9 mouse cellular contexts compared by ENCODE assay signal in genomic region chr17:27047762-27048444, GRCm38 (mm10). TPM values are rescaled to one million over a fixed set of nuclear protein-coding genes. Genes with fewer than 3 reads are reported as not detected.
DNase-seq lines count a peak whose midpoint lies in the region; ATAC-seq and TF ChIP-seq lines count a peak whose summit lies in the region.
"Had no signal": no experiment of that assay in that cellular context is flagged by ENCODE, and none has a peak within 500 bp of the region (broad histone marks: within the 10 kb centered on the region; RNA-seq: fewer than 3 reads in every experiment).

No protein-coding gene starts in this region.

- TF ChIP-seq POLR2A in MEL (IDR thresholded peaks at IDR 0.05; ENCODE audit: control insufficient read depth in 1 of 2, insufficient read depth in 1 of 2, low read depth in 1 of 2, low read length in 2 of 2, poor library complexity in 1 of 2) = no peak

- no peak for DNase-seq in kidney, postnatal 0 days (ENCODE audit: low spot score)
- DNase-seq in kidney, postnatal 14 days = no peak
- DNase-seq in MEL (ENCODE audit: low read depth, low spot score) = peak; percentile 48
- DNase-seq in large intestine, adult 2 months (ENCODE audit: low read depth, low spot score) = peak; percentile 83
- no peak for DNase-seq in right cerebral cortex, postnatal 36 days (ENCODE audit: low spot score in 2 of 2)
- DNase-seq in adrenal gland, postnatal 4 days (ENCODE audit: low spot score in 2 of 2) = no peak

- H3K4me2 ChIP-seq in kidney, postnatal 0 days (ENCODE audit: low read length) = no peak overlapping the region
- H3K4me2 ChIP-seq: neural tube, embryonic 12.5 days had no signal

- no peaks in the 10 kb centered on the region for H3K79me2 ChIP-seq in C2C12 (ENCODE audit: control insufficient read depth, insufficient read depth)
- peaks cover 1% of the 10 kb centered on the region; the same call in 1 of the 2 replicates for H3K79me2 ChIP-seq in MEL (ENCODE audit: control insufficient read depth, insufficient read depth, low read length, poor library complexity)

- H3K27me3 ChIP-seq in kidney, postnatal 0 days (ENCODE audit: insufficient read depth, low read length) = no peaks in the 10 kb centered on the region
- no peaks in the 10 kb centered on the region for H3K27me3 ChIP-seq in C2C12 (ENCODE audit: control insufficient read depth, insufficient read depth, insufficient read length)
- no peaks in the 10 kb centered on the region for H3K27me3 ChIP-seq in MEL (ENCODE audit: control insufficient read depth in 1 of 2, insufficient read depth in 2 of 2, low read length in 2 of 2)
- H3K27me3 ChIP-seq: neural tube, embryonic 12.5 days had no signal

- H3K4me1 ChIP-seq in kidney, postnatal 0 days (replicated peaks; ENCODE audit: insufficient read depth, low read length) = peaks cover 5% of the 10 kb centered on the region
- peaks cover 0 to 11% of the 10 kb centered on the region in 2 experiments; a peak in 2 of 4 replicates for H3K4me1 ChIP-seq in MEL (ENCODE audit: control insufficient read depth in 1 of 2, insufficient read depth in 2 of 2, low read length in 2 of 2)

- no peak for TF ChIP-seq EP300 in MEL (IDR thresholded peaks at IDR 0.05; ENCODE audit: low read depth in 1 of 2, low read length in 2 of 2)

- ATAC-seq in kidney, postnatal 0 days (replicated peaks; ENCODE audit: low FRiP score, low read depth) = no peak
- no peak for ATAC-seq in erythroid progenitor cell, adult 5-6 weeks (replicated peaks; ENCODE audit: low FRiP score, poor library complexity, severe bottlenecking)

- WGBS in kidney, postnatal 0 days = 77% methylated on average over 14 of the region's 14 CpGs
- 35% methylated on average over 14 of the region's 14 CpGs for WGBS in large intestine, adult 2 months

- TF ChIP-seq RAD21 in MEL (IDR thresholded peaks at IDR 0.05; ENCODE audit: low read depth, low read length) = peak; percentile 34

- H3K9me3 ChIP-seq in kidney, postnatal 0 days (replicated peaks; ENCODE audit: low read length) = no peaks in the 10 kb centered on the region
- no peaks in the 10 kb centered on the region for H3K9me3 ChIP-seq in MEL (replicated peaks; ENCODE audit: insufficient read depth, low read length)
- H3K9me3 ChIP-seq: neural tube, embryonic 12.5 days had no signal

- H3K4me3 ChIP-seq in kidney, postnatal 0 days (replicated peaks; ENCODE audit: low read depth, low read length) = no peak overlapping the region
- H3K4me3 ChIP-seq in C2C12 (ENCODE audit: insufficient read depth, poor library complexity, severe bottlenecking) = no peak overlapping the region
- no peak overlapping the region for H3K4me3 ChIP-seq in MEL (ENCODE audit: control insufficient read depth in 1 of 2, insufficient read depth in 1 of 2, low read depth in 2 of 2, low read length in 2 of 2)
- H3K4me3 ChIP-seq: neural tube, embryonic 12.5 days had no signal

- H3K79me3 ChIP-seq in C2C12 (ENCODE audit: low read depth) = no peaks in the 10 kb centered on the region

- TF ChIP-seq CTCF in kidney, postnatal 0 days (IDR thresholded peaks at IDR 0.05; ENCODE audit: low read depth) = peak; percentile 68
- TF ChIP-seq CTCF in C2C12 (IDR thresholded peaks at IDR 0.05; ENCODE audit: control insufficient read depth, insufficient read depth, insufficient read length) (peak; percentile 7), MEL (IDR thresholded peaks at IDR 0.05 in 2 of 3, conservative IDR thresholded peaks at IDR 0.05 in 1 of 3; ENCODE audit: control insufficient read depth in 1 of 3, insufficient read depth in 1 of 3, low read depth in 2 of 3, low read length in 3 of 3, poor library complexity in 1 of 3, severe bottlenecking in 1 of 3) (peak; percentile 66 to 97 (median 76))

- H3K9ac ChIP-seq in kidney, postnatal 0 days (ENCODE audit: low read depth, low read length) = no peak overlapping the region
- H3K9ac ChIP-seq in MEL (ENCODE audit: control insufficient read depth, low read depth, low read length, poor library complexity, severe bottlenecking) = no peak overlapping the region
- H3K9ac ChIP-seq: neural tube, embryonic 12.5 days had no signal

- peak overlapping the region; percentile 78 for H3K27ac ChIP-seq in kidney, postnatal 0 days
- no peak overlapping the region for H3K27ac ChIP-seq in MEL (ENCODE audit: control insufficient read depth, low read depth, low read length)
- H3K27ac ChIP-seq: neural tube, embryonic 12.5 days had no signal

- no peak overlapping the region for H3ac ChIP-seq in C2C12 (ENCODE audit: control insufficient read depth, insufficient read length, low read depth)

- H3K36me3 ChIP-seq in kidney, postnatal 0 days (ENCODE audit: insufficient read depth, low read length) = no peaks in the 10 kb centered on the region
- H3K36me3 ChIP-seq in C2C12 (ENCODE audit: control insufficient read depth, insufficient read depth) (no peaks in the 10 kb centered on the region), MEL (ENCODE audit: control insufficient read depth in 1 of 2, insufficient read depth in 2 of 2, low read length in 2 of 2) (0 out of 4 replicates have a peak, but pooled peaks cover 0 to 2% of the 10 kb centered on the region in 2 experiments)
- H3K36me3 ChIP-seq: neural tube, embryonic 12.5 days had no signal

TF ChIP-seq in C2C12, 6 proteins besides CTCF, POLR2A, EP300 and RAD21:
- TF ChIP-seq MYOG (IDR thresholded peaks at IDR 0.05; ENCODE audit: control insufficient read depth, extremely low read depth, insufficient read length) = no peak
- TF ChIP-seq MYOD1 (IDR thresholded peaks at IDR 0.05; ENCODE audit: control insufficient read depth, insufficient read length, low read depth) = no peak
- no peak for TF ChIP-seq CEBPB (IDR thresholded peaks at IDR 0.05; ENCODE audit: low read depth)
- TF ChIP-seq USF1 (IDR thresholded peaks at IDR 0.05; ENCODE audit: low read depth) = no peak
- TF ChIP-seq MAX (IDR thresholded peaks at IDR 0.05) = no peak
- TF ChIP-seq FOSL1 (IDR thresholded peaks at IDR 0.05; ENCODE audit: insufficient read depth, low read length, poor library complexity, severe bottlenecking) = no peak
TF ChIP-seq in C2C12: peak in this region for 0.

TF ChIP-seq in MEL, 35 proteins besides CTCF, POLR2A, EP300 and RAD21:
- TF ChIP-seq SMC3 (IDR thresholded peaks at IDR 0.05; ENCODE audit: low read depth, low read length) (peak; percentile 46), MYB (IDR thresholded peaks at IDR 0.05; ENCODE audit: low read depth, low read length) (no peak), HCFC1 (IDR thresholded peaks at IDR 0.05; ENCODE audit: low read depth, low read length) (no peak), KAT2A (conservative IDR thresholded peaks at IDR 0.05; ENCODE audit: low read depth, low read length) (no peak), USF2 (IDR thresholded peaks at IDR 0.05; ENCODE audit: borderline replicate concordance in 1 of 2, insufficient read depth in 1 of 2, low read depth in 1 of 2, low read length in 2 of 2) (no peak), CHD1 (IDR thresholded peaks at IDR 0.05; ENCODE audit: low read depth, low read length) (no peak), MAFK (IDR thresholded peaks at IDR 0.05; ENCODE audit: borderline replicate concordance, low read depth, low read length) (no peak), ZC3H11A (IDR thresholded peaks at IDR 0.05; ENCODE audit: low read depth, low read length) (peak; percentile 12; the same call in 1 of the 2 replicates), UBTF (IDR thresholded peaks at IDR 0.05; ENCODE audit: borderline replicate concordance, insufficient read depth, low read depth, low read length) (no peak), BHLHE40 (IDR thresholded peaks at IDR 0.05; ENCODE audit: borderline replicate concordance, low read depth, low read length) (no peak)

RNA-seq across cellular contexts. Expression of gene Itpr3, which starts 9.2 kb away (rescaled TPM):
- 4.1 and 4.2 TPM in 2 replicates for polyA plus RNA-seq in kidney, postnatal 0 days (2015; fragmentation: Nextera tagmentation; extraction: Ambion mirVana)
- polyA plus RNA-seq in C2C12 (2012; fragmentation: generic; extraction: Trizol) (20.0 TPM), MEL (2012; ENCODE audit: insufficient read depth in 1 of 2, insufficient read length in 2 of 2, low read depth in 1 of 2, low replicate concordance in 2 of 2, missing spikeins in 1 of 2) (10 to 100 TPM in 1 of 2 experiments, not detected in 1; 11.4 TPM)
- 7.3 and 9.7 TPM in 2 replicates for total RNA-seq in MEL (2012; rRNA removed)
- polyA plus RNA-seq in large intestine, adult 2 months (2012; rRNA removed) = 27.6 and 42.0 TPM in 2 replicates
- total RNA-seq in adrenal gland, postnatal 4 days (2021) = 10 to 100 TPM; 13.6 to 19.4 TPM
- total RNA-seq in erythroid progenitor cell, adult 5-6 weeks (2015; ENCODE audit: low replicate concordance) = 1.3 and 9.0 TPM in 2 replicates
- total RNA-seq in erythroid progenitor cell, adult 5-6 weeks (2017; ENCODE audit: low replicate concordance) = 0.98 and 2.2 TPM in 2 replicates

RNA-seq across cellular contexts. Expression of gene Bak1, which starts 19.1 kb away (rescaled TPM):
- 6.3 and 6.7 TPM in 2 replicates for polyA plus RNA-seq in kidney, postnatal 0 days (2015; fragmentation: Nextera tagmentation; extraction: Ambion mirVana)
- polyA plus RNA-seq in C2C12 (2012; fragmentation: generic; extraction: Trizol) (95.1 TPM), MEL (2012; ENCODE audit: insufficient read depth in 1 of 2, insufficient read length in 2 of 2, low read depth in 1 of 2, low replicate concordance in 2 of 2, missing spikeins in 1 of 2) (100 to 1,000 TPM in 1 of 2 experiments, not detected in 1; 150 TPM)
- total RNA-seq in MEL (2012; rRNA removed) = 66.8 and 75.4 TPM in 2 replicates
- 289 and 292 TPM in 2 replicates for polyA plus RNA-seq in large intestine, adult 2 months (2012; rRNA removed)
- total RNA-seq in adrenal gland, postnatal 4 days (2021) = 10 to 100 TPM; 43.8 to 46.4 TPM
- 32.7 and 36.0 TPM in 2 replicates for total RNA-seq in erythroid progenitor cell, adult 5-6 weeks (2015; ENCODE audit: low replicate concordance)
- total RNA-seq in erythroid progenitor cell, adult 5-6 weeks (2017; ENCODE audit: low replicate concordance) = 11.4 and 12.5 TPM in 2 replicates

Comparison
In these comparisons a context has a peak if more than half of its experiments do, and no peak if none do; other contexts are left out.
1. DNase-seq: peak in MEL (single experiment) and large intestine, adult 2 months (single experiment); none in kidney, postnatal 0 days (single experiment), kidney, postnatal 14 days (single experiment), right cerebral cortex, postnatal 36 days (0 of 2) and adrenal gland, postnatal 4 days (0 of 2).
2. CTCF ChIP-seq: peak in every context shown above with its lines; median percentile 76 in MEL; 68 in kidney, postnatal 0 days; 7 in C2C12.